Mouse (Mus musculus): ENCODE results near the gene Rnf126. TPM values are rescaled to one million over a fixed set of nuclear protein-coding genes. Genes with fewer than 3 reads are reported as not detected.

Gene Rnf126
- polyA plus RNA-seq, 1 experiment = 35.3 TPM

- no peak overlapping the region for H3K4me3 ChIP-seq (replicated peaks)
- H3K36me3 ChIP-seq (ENCODE audit: control insufficient read depth) = no peaks in the 10 kb centered on the region
- H3K4me1 ChIP-seq (ENCODE audit: control insufficient read depth) = peaks cover 37% of the 10 kb centered on the region
- no peaks in the 10 kb centered on the region; the same call in 1 of the 2 replicates for H3K27me3 ChIP-seq (ENCODE audit: control insufficient read depth)
- H3K9me3 ChIP-seq (ENCODE audit: control insufficient read depth, low read length) = no peaks in the 10 kb centered on the region
- TF ChIP-seq TAL1 (IDR thresholded peaks at IDR 0.05; ENCODE audit: low read length) (no peak), GATA1 (IDR thresholded peaks at IDR 0.05; ENCODE audit: low read length) (no peak)
These were observed 38.9 kb upstream of the Rnf126 start for GRCm38 (mm10) chr10:79805636-79806035.

DNA sequence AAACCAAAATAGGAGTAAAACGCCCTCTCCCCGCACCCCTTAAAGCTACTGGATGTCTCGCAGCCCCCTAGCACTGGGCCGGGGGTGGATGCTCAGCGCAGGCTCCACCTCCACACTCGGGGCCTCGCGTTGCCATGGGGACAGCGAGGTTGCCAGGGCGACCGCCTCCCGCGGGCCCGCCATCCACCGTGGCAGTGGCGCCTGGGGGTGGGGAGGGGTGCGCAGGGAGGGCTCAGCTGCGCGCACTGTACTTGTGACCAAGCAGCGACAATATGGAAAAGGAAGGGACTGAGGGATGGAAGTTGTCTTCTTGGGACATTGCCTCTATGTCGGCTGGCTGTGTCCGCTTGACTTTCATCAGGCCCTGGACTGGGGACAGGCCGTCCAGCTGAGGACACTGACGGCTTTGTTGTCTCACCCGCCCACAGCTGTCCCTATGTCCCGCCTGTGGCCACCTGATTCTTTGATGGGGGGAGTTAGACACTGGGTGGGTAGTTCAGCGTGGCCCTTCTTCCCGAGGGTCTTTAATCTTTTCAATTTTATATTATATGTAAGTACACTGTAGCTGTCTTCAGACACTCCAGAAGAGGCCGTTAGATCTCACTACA is 37.1 kb upstream of the Rnf126 start:
- Histone ChIP-seq H3K4me3 (replicated peaks) (no peak overlapping the region), H3K9me3 (ENCODE audit: control insufficient read depth, low read length) (no peaks in the 10 kb centered on the region), H3K36me3 (ENCODE audit: control insufficient read depth) (no peaks in the 10 kb centered on the region), H3K4me1 (ENCODE audit: control insufficient read depth) (peaks cover 34% of the 10 kb centered on the region), H3K27me3 (ENCODE audit: control insufficient read depth) (no peaks in the 10 kb centered on the region; the same call in 1 of the 2 replicates)
- TF ChIP-seq GATA1 (IDR thresholded peaks at IDR 0.05; ENCODE audit: low read length) = no peak
- no peak for TF ChIP-seq TAL1 (IDR thresholded peaks at IDR 0.05; ENCODE audit: low read length)

- Histone ChIP-seq H3K36me3 (ENCODE audit: control insufficient read depth) (no peaks in the 10 kb centered on the region), H3K4me3 (replicated peaks) (no peak overlapping the region), H3K27me3 (ENCODE audit: control insufficient read depth) (no peaks in the 10 kb centered on the region; the same call in 1 of the 2 replicates), H3K9me3 (ENCODE audit: control insufficient read depth, low read length) (no peaks in the 10 kb centered on the region), H3K4me1 (ENCODE audit: control insufficient read depth) (peaks cover 38% of the 10 kb centered on the region)
- TF ChIP-seq GATA1 (IDR thresholded peaks at IDR 0.05; ENCODE audit: low read length) (no peak), TAL1 (IDR thresholded peaks at IDR 0.05; ENCODE audit: low read length) (no peak)
These were observed 35.7 kb upstream of the Rnf126 start for GRCm38 (mm10) chr10:79802331-79802971.

GRCm38 (mm10) chr10:79801837-79802236 is 35.1 kb upstream of the Rnf126 start:
- TF ChIP-seq GATA1 (IDR thresholded peaks at IDR 0.05; ENCODE audit: low read length) = no peak
- TF ChIP-seq TAL1 (IDR thresholded peaks at IDR 0.05; ENCODE audit: low read length) = no peak
- H3K36me3 ChIP-seq (ENCODE audit: control insufficient read depth) = no peaks in the 10 kb centered on the region
- H3K9me3 ChIP-seq (ENCODE audit: control insufficient read depth, low read length) = no peaks in the 10 kb centered on the region
- no peaks in the 10 kb centered on the region; the same call in none of the 2 replicates for H3K27me3 ChIP-seq (ENCODE audit: control insufficient read depth)
- peaks cover 35% of the 10 kb centered on the region for H3K4me1 ChIP-seq (ENCODE audit: control insufficient read depth)
- no peak overlapping the region for H3K4me3 ChIP-seq (replicated peaks)

- no peak for TF ChIP-seq GATA1 (IDR thresholded peaks at IDR 0.05; ENCODE audit: low read length)
- no peak for TF ChIP-seq TAL1 (IDR thresholded peaks at IDR 0.05; ENCODE audit: low read length)
- H3K4me1 ChIP-seq (ENCODE audit: control insufficient read depth) = peaks cover 23% of the 10 kb centered on the region
- H3K9me3 ChIP-seq (ENCODE audit: control insufficient read depth, low read length) = no peaks in the 10 kb centered on the region
- H3K36me3 ChIP-seq (ENCODE audit: control insufficient read depth) = no peaks in the 10 kb centered on the region
- no peaks in the 10 kb centered on the region; the same call in none of the 2 replicates for H3K27me3 ChIP-seq (ENCODE audit: control insufficient read depth)
- H3K4me3 ChIP-seq (replicated peaks) = no peak overlapping the region
These were observed 33.8 kb upstream of the Rnf126 start for GRCm38 (mm10) chr10:79800508-79800907.

- TF ChIP-seq TAL1 (IDR thresholded peaks at IDR 0.05; ENCODE audit: low read length) (no peak), GATA1 (IDR thresholded peaks at IDR 0.05; ENCODE audit: low read length) (no peak)
- Histone ChIP-seq H3K4me3 (replicated peaks) (no peak overlapping the region), H3K27me3 (ENCODE audit: control insufficient read depth) (peaks cover 16% of the 10 kb centered on the region), H3K9me3 (ENCODE audit: control insufficient read depth, low read length) (no peaks in the 10 kb centered on the region), H3K36me3 (ENCODE audit: control insufficient read depth) (no peaks in the 10 kb centered on the region), H3K4me1 (ENCODE audit: control insufficient read depth) (peaks cover 35% of the 10 kb centered on the region)
These were observed 31.7 kb upstream of the Rnf126 start for GRCm38 (mm10) chr10:79798289-79798928.

DNA sequence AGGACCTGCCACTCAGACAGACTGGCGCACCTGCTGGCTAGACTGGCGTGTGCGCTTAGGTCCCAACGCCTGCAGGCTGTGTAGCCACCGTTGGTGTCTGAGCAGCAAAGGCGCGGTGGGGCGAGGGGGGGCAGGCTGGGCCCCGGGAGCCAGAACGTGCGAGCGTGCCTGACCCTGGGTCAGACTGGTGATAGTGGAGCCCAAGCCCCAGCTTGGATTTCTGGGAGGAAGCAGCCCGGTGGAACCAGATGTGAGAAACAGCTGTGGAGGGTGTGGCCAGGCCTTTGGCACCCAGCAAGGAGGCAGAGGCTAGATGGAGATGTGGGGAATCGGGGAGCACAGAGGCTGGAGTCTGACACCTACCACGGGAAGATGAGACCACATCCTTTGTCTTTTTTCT is 30.6 kb upstream of the Rnf126 start:
- TF ChIP-seq TAL1 (IDR thresholded peaks at IDR 0.05; ENCODE audit: low read length) (no peak), GATA1 (IDR thresholded peaks at IDR 0.05; ENCODE audit: low read length) (no peak)
- Histone ChIP-seq H3K4me3 (replicated peaks) (no peak overlapping the region), H3K4me1 (ENCODE audit: control insufficient read depth) (peaks cover 35% of the 10 kb centered on the region), H3K9me3 (ENCODE audit: control insufficient read depth, low read length) (no peaks in the 10 kb centered on the region), H3K36me3 (ENCODE audit: control insufficient read depth) (no peaks in the 10 kb centered on the region), H3K27me3 (ENCODE audit: control insufficient read depth) (peaks cover 21% of the 10 kb centered on the region)

DNA sequence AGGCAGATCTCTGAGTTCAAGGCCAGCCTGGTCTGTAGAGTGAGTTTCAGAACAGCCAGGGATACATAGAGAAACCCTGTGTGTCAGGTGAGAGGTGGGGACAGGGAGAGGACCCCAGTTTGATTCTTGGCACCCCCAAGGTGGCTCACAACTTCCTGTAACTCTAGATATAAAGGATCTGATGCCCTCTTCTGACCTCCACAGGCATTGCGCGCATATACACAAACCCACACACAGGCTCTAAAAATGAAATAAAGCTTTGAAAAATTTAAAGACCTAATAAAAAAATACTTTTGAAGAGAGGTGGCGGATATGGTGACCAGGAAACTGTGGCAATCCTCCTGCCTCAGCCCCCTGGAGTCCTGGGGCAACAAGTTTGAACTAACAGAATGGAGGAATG is 29.2 kb upstream of the Rnf126 start:
- Histone ChIP-seq H3K9me3 (ENCODE audit: control insufficient read depth, low read length) (no peaks in the 10 kb centered on the region), H3K36me3 (ENCODE audit: control insufficient read depth) (no peaks in the 10 kb centered on the region), H3K4me1 (ENCODE audit: control insufficient read depth) (peaks cover 31% of the 10 kb centered on the region), H3K27me3 (ENCODE audit: control insufficient read depth) (peaks cover 21% of the 10 kb centered on the region), H3K4me3 (replicated peaks) (no peak overlapping the region)
- TF ChIP-seq TAL1 (IDR thresholded peaks at IDR 0.05; ENCODE audit: low read length) (no peak), GATA1 (IDR thresholded peaks at IDR 0.05; ENCODE audit: low read length) (no peak)

GRCm38 (mm10) chr10:79794491-79794931 is 27.8 kb upstream of the Rnf126 start:
- Histone ChIP-seq H3K27me3 (ENCODE audit: control insufficient read depth) (peaks cover 24% of the 10 kb centered on the region), H3K4me1 (ENCODE audit: control insufficient read depth) (peaks cover 31% of the 10 kb centered on the region), H3K36me3 (ENCODE audit: control insufficient read depth) (no peaks in the 10 kb centered on the region), H3K9me3 (ENCODE audit: control insufficient read depth, low read length) (no peaks in the 10 kb centered on the region), H3K4me3 (replicated peaks) (no peak overlapping the region)
- no peak for TF ChIP-seq GATA1 (IDR thresholded peaks at IDR 0.05; ENCODE audit: low read length)
- no peak for TF ChIP-seq TAL1 (IDR thresholded peaks at IDR 0.05; ENCODE audit: low read length)

Measured in erythroblast, embryonic 14.5 days (primary cell).